Mouse (Mus musculus): ENCODE measurements around the gene Pnmal1.
A peak's percentile ranks its signal among the peaks of the same experiment; 100 is the strongest.

Pnmal1 gene

DNA sequence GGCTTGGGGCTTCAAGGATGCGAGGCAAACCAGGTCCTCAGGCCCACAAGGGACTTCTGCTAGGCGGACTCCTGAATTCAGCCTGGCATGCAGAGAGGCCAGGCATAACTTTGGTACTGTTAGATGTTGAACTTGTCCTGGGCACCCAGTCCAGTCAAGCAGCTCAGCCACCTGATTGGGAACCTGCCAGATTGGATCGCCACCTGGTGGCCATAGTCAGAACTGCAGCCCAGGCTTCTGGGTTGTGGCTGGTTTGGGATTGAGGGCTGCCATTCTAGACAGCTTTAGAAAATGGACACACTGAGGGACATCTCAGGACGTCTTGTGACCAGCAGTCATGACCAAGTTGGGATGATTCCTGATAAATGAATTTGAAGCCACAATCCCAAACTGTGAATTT is 40.2 kb downstream of the Pnmal1 start:
- peak; percentile 78 to 87 for DNase-seq

DNA sequence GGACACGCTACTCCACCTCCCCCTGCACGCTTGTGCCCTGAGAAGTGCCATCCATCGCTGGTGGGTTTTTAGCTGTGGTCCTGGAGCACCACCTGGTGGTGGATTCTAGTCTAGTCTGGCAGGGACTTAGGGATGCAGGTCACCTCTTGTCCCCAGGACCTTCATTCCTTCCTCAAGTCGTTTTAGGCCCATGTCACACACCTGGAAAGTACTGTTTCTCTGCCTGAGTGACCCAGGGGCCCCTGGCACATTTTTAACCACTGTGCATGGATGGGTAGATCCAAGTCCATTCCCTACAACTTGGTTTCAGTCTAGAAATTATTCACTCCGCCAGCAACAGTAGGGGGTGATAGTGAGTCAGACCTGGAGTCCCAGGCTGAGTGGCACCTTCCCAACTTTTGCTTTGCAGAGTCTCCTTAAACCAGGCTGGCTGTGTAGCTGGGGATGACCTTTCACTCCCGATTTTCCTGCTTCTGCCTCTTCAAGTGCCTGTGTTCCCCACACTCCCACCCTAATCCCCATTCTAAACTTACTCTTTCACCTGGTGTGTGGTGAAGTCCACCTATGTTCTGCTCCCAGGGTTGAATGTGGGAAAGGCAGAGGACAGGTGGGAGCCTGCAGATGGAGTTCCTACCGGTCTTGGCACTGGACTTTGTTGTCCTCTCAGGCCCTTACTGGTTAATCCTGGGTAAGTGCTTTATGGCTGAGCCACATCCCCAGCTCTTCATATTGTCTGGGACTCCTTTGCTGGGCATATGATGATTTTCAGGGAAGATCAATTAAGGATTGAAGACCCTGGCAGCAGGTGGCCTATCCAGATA is 43.1 kb downstream of the Pnmal1 start:
- DNase-seq = peak; percentile 83 to 85

DNA sequence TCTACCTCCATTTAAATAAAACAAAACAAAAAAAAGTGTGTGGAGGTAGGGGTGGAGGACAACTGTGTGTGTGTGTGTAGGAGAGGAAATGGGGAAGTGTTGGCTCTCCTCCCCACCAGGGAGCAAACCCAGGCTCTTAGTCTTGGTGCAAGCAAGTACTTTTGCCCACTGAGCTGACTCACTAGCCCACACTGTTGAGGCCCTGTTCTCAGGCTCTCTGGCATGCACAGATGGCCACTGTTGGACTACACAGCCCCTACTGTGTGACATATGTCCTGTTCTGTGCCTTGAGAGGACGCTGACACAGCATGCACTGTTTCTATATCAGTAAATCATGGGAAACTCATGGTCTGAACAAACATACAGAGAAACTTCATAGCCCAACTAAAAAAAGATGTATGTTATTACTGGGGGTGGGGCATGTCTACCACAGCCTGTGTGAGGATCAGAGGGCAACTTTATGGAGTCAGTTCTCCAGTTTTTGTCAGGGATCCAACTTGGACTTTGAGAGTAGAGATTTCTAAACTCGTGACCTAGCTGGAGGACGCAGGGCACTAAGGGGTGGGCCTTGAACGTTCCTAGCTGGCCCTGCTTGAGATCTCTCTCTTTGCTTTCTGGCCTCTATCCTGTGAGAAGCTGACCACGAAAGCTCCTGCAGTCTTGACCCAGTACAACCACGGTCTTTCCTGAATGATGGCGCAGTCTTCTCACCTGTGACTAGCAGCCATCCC is 43.9 kb downstream of the Pnmal1 start:
- no peak for DNase-seq

DNA sequence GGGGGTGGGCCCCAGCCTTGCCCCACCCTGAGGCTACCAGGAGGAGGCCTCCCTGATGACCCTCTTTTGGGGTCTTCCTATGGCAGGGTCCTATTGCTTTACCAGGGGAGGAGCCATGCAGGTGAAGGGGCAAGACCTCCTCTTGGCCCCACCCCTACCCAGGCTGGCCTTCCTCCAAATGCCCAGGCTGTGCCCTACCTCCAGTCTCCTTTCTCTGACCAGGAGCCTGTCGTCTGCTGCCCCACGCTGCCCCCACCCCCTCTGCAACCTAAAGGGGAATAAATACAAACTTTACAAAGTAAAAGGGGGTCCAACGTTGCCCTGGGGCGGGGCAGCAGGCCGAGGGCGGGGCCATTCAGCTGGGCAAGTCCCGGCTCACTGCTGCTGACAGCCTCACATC is 45.2 kb downstream of the Pnmal1 start:
- DNase-seq = no peak

DNA sequence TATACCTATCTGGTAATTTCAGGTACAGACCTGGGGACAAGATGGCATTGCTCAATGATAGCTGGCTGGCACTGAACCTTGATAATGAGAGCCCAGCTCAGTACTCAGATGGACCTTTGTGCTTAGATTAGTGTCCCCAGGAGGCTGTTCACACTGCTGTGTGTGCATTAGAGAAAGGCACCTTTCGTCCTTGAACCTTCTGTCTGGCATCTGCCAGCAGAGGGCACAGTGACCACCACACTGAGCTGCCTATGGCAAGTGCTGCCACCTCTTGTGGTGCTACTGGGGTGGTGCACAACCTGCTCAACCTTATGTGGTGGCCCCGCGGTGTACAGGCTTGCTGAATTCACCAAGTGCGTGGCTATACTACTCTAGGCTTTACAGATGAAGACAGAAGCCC is 47.8 kb downstream of the Pnmal1 start:
- peak; percentile 58 to 63 for DNase-seq

DNA sequence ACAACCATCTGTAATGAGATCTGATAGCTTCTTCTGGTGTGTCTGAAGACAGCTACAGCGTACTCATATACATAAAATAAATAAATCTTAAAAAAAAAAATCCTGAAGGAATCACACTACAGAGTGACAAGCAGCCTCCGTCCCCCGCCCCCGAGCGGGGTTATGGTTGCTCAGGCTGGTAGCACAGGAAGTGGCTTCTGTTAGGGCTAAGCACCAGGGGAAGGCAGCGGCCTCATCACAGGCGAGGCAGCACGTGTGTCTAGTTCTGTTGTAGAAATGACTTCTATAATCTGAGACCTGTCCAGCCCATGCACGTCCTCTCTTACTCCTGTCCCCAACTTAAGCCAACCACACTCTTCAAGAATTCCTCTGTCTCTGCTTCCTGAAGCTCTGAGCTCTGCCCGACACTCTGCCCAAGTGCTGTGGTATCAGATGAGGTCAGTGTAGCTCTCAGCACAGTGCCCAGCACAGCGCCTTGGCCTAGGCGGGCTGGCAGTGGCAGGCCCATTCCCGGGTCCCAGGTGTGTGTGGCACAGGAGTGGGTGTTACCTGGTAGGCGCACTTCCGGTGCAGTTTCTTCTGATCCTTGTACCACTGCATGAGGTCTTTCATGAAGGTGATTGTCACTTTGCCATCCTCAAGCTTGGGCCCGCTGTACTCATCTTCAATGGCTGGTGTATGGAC is 50.0 kb downstream of the Pnmal1 start:
- DNase-seq = peak; percentile 72 to 79

DNA sequence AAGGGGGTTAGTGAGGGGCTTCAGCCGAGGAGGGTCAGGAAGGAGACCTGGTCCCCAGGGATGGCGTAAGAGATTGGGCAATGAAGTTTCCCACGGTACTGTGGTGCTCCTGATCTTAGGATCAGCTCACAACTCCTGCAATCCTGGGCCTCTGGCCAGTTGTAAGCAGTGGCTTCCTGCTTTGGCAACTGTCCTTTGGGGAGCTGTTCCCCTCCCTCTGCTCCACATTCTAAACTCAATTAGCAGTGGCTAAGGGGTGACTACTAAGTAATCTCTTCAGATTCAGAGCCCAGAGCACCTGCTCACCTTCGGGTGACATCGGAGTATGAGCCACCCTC is 50.5 kb downstream of the Pnmal1 start:
- DNase-seq = no peak

DNA sequence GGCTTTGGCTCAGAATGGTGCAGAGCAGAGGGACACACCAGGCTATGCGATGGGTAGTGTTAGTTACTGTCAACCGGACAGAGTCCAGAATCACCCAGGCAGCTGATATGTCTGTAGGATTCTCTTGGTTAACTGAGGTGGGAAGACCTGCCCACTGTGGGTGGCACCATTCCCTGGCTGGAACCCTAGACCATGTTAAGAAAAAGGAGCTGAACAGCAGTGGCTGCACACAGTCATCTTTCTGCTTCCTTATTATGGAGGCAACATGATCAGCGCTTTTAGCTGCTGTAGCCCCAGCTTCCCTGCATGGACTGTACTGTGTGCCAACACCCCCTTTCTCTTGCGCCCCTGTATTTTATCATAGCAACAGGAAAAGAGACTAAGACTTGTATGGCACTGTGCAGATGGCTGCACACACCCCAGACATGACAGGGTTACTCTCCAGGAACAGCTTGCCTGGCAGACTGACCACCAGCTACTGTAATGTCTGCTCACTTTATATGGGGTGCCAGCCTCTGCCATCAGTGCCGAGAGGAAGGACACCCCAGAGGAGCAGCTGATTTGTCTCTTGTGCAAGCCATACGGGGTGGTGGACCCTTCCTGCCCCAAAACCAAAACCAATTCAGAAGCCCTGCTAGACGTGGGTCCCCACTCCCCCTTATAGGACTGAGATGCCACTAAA is 52.6 kb downstream of the Pnmal1 start:
- no peak for DNase-seq

Data from thymus, postnatal 36 days (tissue).